Mouse (Mus musculus) olfactory bulb, adult 2 months (tissue): ENCODE measurements around the gene Efcab8.

ENCODE experiments used
- CTCF ChIP-seq: fragments of 200-500 bp; IDR thresholded peaks from 2 replicates; pipeline ENCODE4 v1.5.1; 2012; ENCODE audit warnings: low read depth, mild to moderate bottlenecking, low read length, moderate library complexity; ENCODE audit not compliant: insufficient read depth
- POLR2A ChIP-seq: fragments of 200-500 bp; IDR thresholded peaks from 2 replicates; pipeline ENCODE4 v1.6.1; 2012; ENCODE audit warnings: mild to moderate bottlenecking, low read depth, low read length, moderate library complexity; ENCODE audit not compliant: insufficient read depth

DNA sequence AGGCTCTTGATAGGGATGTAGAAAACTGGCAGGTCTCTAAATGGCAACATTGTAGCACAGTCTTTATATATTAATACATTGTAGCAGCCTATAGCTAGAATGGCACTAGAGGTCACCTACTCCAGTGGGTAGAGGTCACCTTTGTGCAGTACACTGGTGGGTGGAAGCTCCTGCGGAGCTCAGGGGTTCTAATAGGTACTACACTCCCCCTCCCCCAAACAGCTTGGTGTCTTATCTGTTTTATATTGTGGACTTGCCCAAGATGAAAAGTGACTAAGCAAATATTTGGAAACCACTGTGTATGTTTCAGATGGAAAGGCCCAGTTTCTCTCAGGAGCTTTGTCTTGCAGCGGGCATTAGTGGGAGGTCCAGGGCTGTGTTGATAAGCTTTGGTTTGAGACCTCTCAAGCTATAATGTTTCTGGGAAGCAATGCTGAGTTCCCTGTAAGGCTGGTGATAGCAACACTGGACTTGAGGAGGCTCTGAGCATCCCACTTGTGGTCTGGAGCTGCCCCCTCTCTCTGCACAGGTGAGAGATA, 42.3 kb downstream of the Efcab8 start:
- no peak for TF ChIP-seq CTCF
- no peak for TF ChIP-seq POLR2A
